Mouse (Mus musculus): ENCODE measurements at regions not wholly inside any gene's neighbourhood (a gene's known extent, or its start where the extent isn't known, plus 50 kb on each side); places are given as distances from the start of the nearest gene placed in this dataset.

- TF ChIP-seq POLR2A (IDR thresholded peaks at IDR 0.05; ENCODE audit: control insufficient read depth, low read depth, low read length) (no peak), CTCF (IDR thresholded peaks at IDR 0.05; ENCODE audit: control insufficient read depth, insufficient read depth, insufficient replicate concordance, low read depth, low read length) (no peak)
These were observed 233.6 kb downstream of the Maf start for GRCm38 (mm10) chr8:115473974-115474373.

Data from testis, adult 2 months (tissue).